Mouse (Mus musculus) liver, adult 2 months (tissue): ENCODE data around the gene Zfp300. TPM values are rescaled to one million over a fixed set of nuclear protein-coding genes. Genes with fewer than 3 reads are reported as not detected.

Experiments used
- DNase-seq: peaks from one replicate; pipeline ENCODE4 v3.0.0-alpha.2; 2011; ENCODE audit warnings: low read depth, low spot score; ENCODE audit errors: extremely low read depth
- H3K27ac ChIP-seq: fragments of 200-500 bp; replicated peaks from 2 replicates; pipeline ENCODE4 v1.5.1; 2012; ENCODE audit warnings: low read depth, mild to moderate bottlenecking, control low read depth, inconsistent platforms, low read length; ENCODE audit not compliant: insufficient read depth
- H3K27me3 ChIP-seq: fragments of 200-500 bp; 2 replicates; pipeline ENCODE4 v1.6.1; 2012; ENCODE audit warnings: mild to moderate bottlenecking, moderate library complexity, low read length, inconsistent platforms; ENCODE audit not compliant: control insufficient read depth, insufficient read depth
- H3K36me3 ChIP-seq: fragments of 200-500 bp; 2 replicates; pipeline ENCODE4 v1.6.1; 2012; ENCODE audit warnings: low read length, inconsistent platforms; ENCODE audit not compliant: control insufficient read depth, insufficient read depth
- H3K4me1 ChIP-seq: fragments of 200-500 bp; 2 replicates; pipeline ENCODE4 v1.6.1; 2011; ENCODE audit warnings: low read length; ENCODE audit not compliant: control insufficient read depth, insufficient read depth
- H3K4me3 ChIP-seq: fragments of 200-500 bp; 2 replicates; pipeline ENCODE4 v1.5.1; 2011; ENCODE audit warnings: low read depth, mild to moderate bottlenecking, control low read depth, low read length, moderate library complexity; ENCODE audit not compliant: insufficient read depth
- H3K79me2 ChIP-seq: fragments of 200-500 bp; 2 replicates; pipeline ENCODE4 v1.6.1; 2012; ENCODE audit warnings: inconsistent platforms, mild to moderate bottlenecking, low read length, moderate library complexity; ENCODE audit not compliant: control insufficient read depth, insufficient read depth
- H3K9ac ChIP-seq: fragments of 200-500 bp; 2 replicates; pipeline ENCODE4 v1.6.1; 2012; ENCODE audit warnings: low read depth, mild to moderate bottlenecking, control low read depth, inconsistent platforms, low read length
- CTCF ChIP-seq: fragments of 200-500 bp; IDR thresholded peaks from 2 replicates; pipeline ENCODE4 v1.5.1; 2011; ENCODE audit warnings: low read depth, low read length, control low read depth
- POLR2A ChIP-seq: fragments of 200-500 bp; IDR thresholded peaks from 2 replicates; pipeline ENCODE4 v1.6.1; 2011; ENCODE audit warnings: low read length, control low read depth; ENCODE audit not compliant: insufficient read depth; ENCODE audit errors: extremely low read depth
- WGBS: fragments of 180-500 bp; shearing (Covaris S2); methylation state at CpG from one replicate; pipeline ENCODE4 v1.1.7; 2018; 5-methylcytosine and 5-hydroxymethylcytosine counted together
- polyA plus RNA-seq: library from polyadenylated mRNA; depleted of rRNA; stranded (reverse); fragments of >200 nt; gene quantifications from 2 replicates; pipeline ENCODE4 v1.2.3, GENCODE M21; 2012; rRNA removed
- total RNA-seq: library from RNA; depleted of rRNA; stranded (reverse); fragments of >200 nt; gene quantifications from 2 replicates; pipeline ENCODE4 v1.2.3, GENCODE M21; 2014; rRNA removed

Zfp300 gene
- total and polyA plus RNA-seq, 2 experiments: 0.18 TPM; not detected in 1

GRCm38 (mm10) chrX:21061866-21062543 is 27.3 kb downstream of the Zfp300 start, which contains the start of gene Zfp182:
TSS of gene Zfp182 (minus strand) at chrX:21062316.
- Histone ChIP-seq H3K79me2 (no peaks in the 10 kb centered on the region), H3K4me1 (no peaks in the 10 kb centered on the region), H3K27ac (no peak within 1 kb of the TSS), H3K27me3 (no peaks in the 10 kb centered on the region), H3K36me3 (no peaks in the 10 kb centered on the region), H3K9ac (peak within 1 kb of the TSS; percentile 60), H3K4me3 (peak within 1 kb of the TSS; percentile 59)
- 23% methylated on average over 25 of the region's 25 CpGs for WGBS
- DNase-seq: peak; percentile 78
- TF ChIP-seq POLR2A (no peak), CTCF (no peak)

- 24% methylated on average over 9 of the region's 9 CpGs for WGBS
- Histone ChIP-seq H3K79me2 (no peaks in the 10 kb centered on the region), H3K27me3 (no peaks in the 10 kb centered on the region), H3K4me3 (peak overlapping the region; percentile 59), H3K9ac (peak overlapping the region; percentile 60), H3K27ac (no peak overlapping the region), H3K36me3 (no peaks in the 10 kb centered on the region), H3K4me1 (no peaks in the 10 kb centered on the region)
- no peak for TF ChIP-seq POLR2A
- DNase-seq: peak; percentile 24
Measured at GRCm38 (mm10) chrX:21061460-21061859, 27.9 kb downstream of the Zfp300 start.

Other genes with a start within 250 kb of the Zfp300 start
- not detected in 2 replicates for gene Timp1, start 219.4 kb downstream of the Zfp300 start, total RNA-seq
- gene Timp1, start 219.4 kb downstream of the Zfp300 start, polyA plus RNA-seq: 0.28 and 0.72 TPM in 2 replicates
- gene Syn1, start 168.5 kb downstream of the Zfp300 start, total RNA-seq: 0.13 TPM in 1 of 2 replicates, not detected in the other
- 0.13 and 0.21 TPM in 2 replicates for gene Syn1, start 168.5 kb downstream of the Zfp300 start, polyA plus RNA-seq
- 28.5 and 30.5 TPM in 2 replicates for gene Cfp, start 158.0 kb downstream of the Zfp300 start, total RNA-seq
- gene Cfp, start 158.0 kb downstream of the Zfp300 start, polyA plus RNA-seq: 18.8 and 32.3 TPM in 2 replicates
- gene Elk1, start 138.9 kb downstream of the Zfp300 start, total RNA-seq: 1.7 and 2.4 TPM in 2 replicates
- gene Elk1, start 138.9 kb downstream of the Zfp300 start, polyA plus RNA-seq: 3.7 and 4.0 TPM in 2 replicates
- 32.5 and 33.0 TPM in 2 replicates for gene Uxt, start 127.5 kb downstream of the Zfp300 start, total RNA-seq
- gene Uxt, start 127.5 kb downstream of the Zfp300 start, polyA plus RNA-seq: 17.5 and 27.0 TPM in 2 replicates
- 4.6 and 7.2 TPM in 2 replicates for gene Zfp182, start 27.2 kb downstream of the Zfp300 start, total RNA-seq
- 0.25 and 0.32 TPM in 2 replicates for gene Zfp182, start 27.2 kb downstream of the Zfp300 start, polyA plus RNA-seq
- gene Spaca5, start 21.1 kb downstream of the Zfp300 start, total RNA-seq: not detected in 2 replicates
- not detected in 2 replicates for gene Spaca5, start 21.1 kb downstream of the Zfp300 start, polyA plus RNA-seq
- not detected in 2 replicates for gene Ssxa1, start 26.3 kb upstream of the Zfp300 start, total RNA-seq
- not detected in 2 replicates for gene Ssxa1, start 26.3 kb upstream of the Zfp300 start, polyA plus RNA-seq
- not detected in 2 replicates for gene Gm21876, start 86.1 kb upstream of the Zfp300 start, total RNA-seq
- gene Gm21876, start 86.1 kb upstream of the Zfp300 start, polyA plus RNA-seq: not detected in 2 replicates